Mouse (Mus musculus): ENCODE results near the gene Macrod2.

Macrod2 gene

DNA sequence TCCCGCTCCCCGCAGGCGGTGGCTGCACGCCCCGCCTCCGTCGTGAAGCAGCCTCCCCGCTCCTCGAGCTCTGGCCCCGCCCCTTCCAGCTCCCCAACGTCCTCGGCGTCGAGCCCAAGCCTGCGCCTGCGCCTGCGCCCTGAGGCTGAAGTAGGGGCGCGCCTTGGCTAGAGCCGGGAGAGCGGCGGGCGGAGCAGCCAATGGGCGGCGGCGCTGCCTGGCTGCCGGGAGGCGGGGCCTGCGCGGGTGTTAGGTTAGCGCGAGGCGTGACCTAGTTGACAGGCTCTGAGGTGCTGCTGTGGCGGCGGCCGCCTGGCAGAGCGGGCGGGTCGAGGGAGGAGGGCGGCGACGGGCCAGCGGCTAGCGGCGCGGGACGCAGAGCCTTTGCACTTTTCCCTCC is at the start of gene Macrod2:
Gene Macrod2, plus strand, starts transcription at position 131 of the 400 bp plus-strand sequence.
- DNase-seq (ENCODE audit: low spot score) = peak; percentile 99

DNA sequence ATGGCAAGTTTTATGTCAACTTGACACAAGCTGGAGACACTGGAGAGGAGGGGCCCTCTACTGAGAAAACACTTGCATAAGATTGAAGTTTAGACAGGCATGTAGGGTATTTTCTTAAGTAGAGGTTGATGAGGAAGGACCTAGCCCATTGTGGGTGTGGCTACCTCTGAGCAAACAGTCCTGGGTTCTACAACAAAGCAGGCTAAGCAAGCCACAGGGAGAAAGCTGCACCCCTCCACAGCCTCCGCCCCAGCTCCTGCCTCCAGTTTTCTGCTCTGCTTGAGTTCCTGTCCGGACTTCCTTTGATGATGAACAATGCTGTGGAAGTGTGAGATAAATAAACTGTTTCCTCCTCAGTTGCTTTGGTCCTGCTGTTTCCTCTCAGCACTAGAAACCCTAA is 35.2 kb upstream of the Macrod2 start:
- no peak for DNase-seq (ENCODE audit: low spot score)

DNA sequence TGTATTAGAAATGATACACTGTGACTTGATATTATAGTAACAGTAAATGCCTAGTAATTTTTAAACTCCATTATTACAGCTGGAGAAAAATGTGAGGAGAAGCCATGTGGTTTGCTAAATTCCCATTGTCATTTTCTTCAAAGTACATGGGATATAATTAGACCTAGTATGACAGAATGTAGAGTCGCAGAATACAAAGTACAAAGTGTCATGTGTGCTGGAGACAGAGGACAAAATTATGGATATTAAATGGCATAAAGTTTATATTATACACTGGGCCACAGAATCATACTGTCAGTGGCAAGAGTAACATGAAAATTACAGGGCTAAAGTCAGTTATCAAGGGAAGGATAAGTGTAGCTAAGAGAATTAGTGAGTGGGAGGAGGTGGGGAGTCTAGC is 30.3 kb upstream of the Macrod2 start:
- no peak for DNase-seq (ENCODE audit: low spot score)

DNA sequence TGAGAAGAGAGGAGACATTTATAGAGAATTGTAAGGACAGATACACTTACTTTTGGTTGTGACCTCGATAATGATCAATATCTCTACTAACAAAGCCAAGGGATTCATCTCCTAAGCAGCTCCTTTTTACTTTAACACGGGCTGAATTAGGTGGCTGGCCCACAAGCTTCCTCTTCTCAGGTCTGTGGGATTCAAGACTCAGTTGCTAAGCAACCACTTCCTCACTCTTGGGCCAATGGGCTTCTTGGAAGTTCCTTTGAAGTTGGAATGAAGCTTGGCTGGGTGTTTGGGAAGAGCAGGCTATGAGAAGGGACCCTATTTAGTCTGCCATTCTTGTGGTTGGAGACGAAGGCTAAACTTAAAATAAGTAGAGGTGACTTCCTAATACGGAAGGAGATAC is 5.6 kb upstream of the Macrod2 start, which contains the start of gene Sel1l2:
Gene Sel1l2, minus strand, starts transcription at position 182 of the 400 bp plus-strand sequence.
- DNase-seq (ENCODE audit: low spot score) = no peak

DNA sequence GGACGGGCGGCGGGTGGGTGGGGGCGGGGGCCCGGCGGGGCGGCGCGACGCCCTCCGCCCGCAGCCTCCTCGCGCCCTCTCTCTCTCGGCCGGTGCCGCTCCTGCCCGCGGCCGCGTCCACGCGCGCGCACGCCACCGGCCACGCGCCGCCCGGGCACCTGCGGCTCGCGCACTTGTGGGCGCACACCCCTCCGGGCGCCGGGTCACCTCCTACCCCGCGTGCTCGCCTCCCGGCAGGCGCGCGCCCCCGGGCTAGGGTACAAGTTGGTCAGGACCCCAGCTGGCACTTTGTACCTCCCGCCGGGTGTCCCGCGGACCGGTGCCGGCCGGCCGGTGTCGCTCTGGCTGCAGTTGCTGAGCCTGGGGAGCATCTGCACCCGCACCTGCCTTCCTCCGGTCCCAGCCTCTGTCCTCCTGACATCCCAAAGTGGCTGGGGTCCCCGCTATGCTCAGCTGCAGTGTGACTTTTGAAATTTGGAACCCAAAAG is 679 bp downstream of the Macrod2 start:
- DNase-seq (ENCODE audit: low spot score) = peak; percentile 69

DNA sequence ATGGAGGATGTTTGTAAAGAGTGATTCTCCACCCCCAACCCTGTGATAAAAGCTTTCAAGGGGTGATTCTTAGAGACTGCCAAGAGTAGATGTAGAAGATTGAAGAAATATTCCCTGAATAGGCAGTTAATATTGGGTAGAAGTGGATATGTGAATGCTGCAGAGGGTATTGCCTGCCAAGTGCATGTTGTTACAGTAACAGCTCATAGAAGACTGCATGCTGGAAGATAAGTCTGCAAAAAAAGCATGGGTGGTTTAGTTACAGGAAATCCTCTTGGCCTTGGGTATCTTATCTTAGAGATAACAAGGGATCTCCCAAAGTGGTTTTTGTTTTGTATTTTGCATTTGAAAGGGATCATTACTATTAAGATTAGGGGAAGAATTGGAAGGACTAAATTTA is 30.7 kb downstream of the Macrod2 start:
- no peak for DNase-seq (ENCODE audit: low spot score)

DNA sequence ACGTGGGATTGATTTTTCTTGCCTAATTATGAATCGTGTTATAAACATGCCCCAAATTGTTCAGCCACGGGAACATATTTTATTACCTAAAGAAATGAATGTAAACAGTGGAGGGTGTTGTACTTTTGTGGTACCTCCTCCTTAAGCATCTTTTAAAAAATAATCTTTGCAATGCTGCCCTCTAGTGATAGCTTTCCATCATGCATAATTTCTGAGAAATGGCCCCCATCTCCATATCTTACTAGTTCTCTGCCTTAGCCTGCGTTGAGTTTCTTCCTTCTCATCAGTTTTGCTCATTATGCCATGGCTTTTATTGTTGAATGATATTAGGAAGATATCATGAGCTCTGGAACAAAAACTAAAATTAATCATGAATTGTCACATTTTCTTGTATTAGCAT is 32.2 kb downstream of the Macrod2 start:
- no peak for DNase-seq (ENCODE audit: low spot score)

DNA sequence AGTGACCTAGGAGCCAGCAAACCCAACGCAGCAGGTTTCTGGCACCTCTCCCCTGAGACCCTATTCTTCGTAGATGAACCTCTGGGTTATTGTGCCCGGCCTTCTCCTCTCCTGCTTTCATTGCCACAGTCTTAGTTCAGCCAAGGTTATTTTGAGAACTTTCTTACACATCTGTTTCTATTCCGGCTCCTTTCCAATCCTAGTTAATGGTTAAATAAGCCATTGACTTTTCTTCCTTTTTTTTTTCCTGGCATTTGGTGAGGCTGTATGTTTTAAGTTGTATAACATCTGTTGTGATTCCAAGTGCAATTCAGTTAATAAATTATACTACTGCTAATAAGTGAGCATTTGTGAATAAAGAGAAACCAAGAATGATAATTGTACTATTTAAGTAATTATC is 44.0 kb downstream of the Macrod2 start:
- DNase-seq (ENCODE audit: low spot score) = no peak

DNA sequence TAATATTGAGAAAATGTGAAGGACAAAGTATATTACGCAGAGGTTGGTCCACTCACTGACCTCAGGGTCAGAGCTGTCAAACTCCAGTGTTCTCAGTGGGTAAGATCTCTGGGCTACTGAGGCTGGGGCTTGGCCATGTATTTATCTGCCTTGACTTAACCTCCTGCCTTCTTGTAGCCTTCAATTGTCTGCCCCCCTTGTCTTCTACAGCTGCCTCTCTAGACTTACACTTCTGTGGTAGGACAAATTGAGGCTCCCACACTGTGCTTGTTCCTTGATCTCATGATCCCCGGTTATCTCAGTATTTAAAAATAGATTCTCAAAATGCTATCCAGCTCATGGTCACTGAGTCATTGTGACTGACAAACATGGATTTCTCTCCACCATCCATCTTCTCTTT is 53.5 kb downstream of the Macrod2 start:
- no peak for DNase-seq (ENCODE audit: low spot score)

DNA sequence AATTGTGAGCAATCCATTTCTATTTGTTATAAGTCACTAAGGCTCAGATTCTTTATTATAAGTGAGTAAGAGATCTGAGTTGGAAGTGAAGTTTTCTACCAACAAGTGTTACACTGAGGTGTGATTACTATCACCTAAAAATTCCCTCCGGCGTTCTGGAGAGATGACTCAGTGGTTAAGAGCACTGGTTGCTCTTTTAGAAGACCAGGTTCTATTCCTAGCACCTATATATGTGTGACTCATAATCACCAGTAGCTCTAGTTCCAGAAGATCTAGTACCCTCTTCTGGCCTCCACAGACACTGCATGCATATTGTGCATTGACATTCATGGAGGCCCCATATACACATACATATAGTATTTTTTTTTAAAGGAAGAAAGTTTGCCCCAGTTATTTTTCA is 80.7 kb downstream of the Macrod2 start:
- no peak for DNase-seq (ENCODE audit: low spot score)

DNA sequence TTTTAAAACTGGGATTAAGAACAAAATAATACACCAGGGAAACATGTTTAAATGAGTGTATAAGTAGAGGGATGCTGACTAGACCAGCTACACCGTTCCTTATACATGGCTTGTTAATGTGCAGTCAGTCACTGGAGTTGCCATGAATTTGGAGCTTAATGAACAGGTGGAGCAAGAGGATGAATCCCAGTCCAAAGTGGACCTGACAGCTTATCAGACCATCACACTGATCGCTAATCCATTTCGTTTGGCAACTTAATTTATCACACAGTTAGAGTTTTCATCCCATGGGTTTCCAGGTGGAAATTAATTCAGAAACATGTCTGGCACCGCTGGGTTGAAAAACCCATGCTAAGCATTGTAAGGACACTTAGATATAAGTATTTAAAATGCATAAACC is 81.8 kb downstream of the Macrod2 start:
- no peak for DNase-seq (ENCODE audit: low spot score)

DNA sequence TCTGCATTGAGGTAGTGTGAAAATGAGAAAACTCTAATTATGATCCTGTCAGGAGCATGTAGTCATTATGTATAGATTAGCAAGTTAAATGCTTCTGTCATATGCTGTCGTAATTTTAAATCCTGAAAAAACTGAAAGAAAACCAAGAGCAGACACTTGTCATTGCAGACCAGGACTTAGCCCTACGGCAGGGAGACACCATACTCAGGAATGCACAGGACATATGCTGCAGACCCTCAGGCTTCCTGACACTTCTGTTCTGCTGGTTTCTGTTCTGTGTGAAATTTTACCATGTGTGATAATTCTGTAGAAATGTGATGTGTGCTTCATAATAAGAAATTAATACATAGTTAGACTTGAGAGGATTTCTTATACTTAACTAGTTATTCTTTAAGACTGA is 87.5 kb downstream of the Macrod2 start:
- no peak for DNase-seq (ENCODE audit: low spot score)

DNA sequence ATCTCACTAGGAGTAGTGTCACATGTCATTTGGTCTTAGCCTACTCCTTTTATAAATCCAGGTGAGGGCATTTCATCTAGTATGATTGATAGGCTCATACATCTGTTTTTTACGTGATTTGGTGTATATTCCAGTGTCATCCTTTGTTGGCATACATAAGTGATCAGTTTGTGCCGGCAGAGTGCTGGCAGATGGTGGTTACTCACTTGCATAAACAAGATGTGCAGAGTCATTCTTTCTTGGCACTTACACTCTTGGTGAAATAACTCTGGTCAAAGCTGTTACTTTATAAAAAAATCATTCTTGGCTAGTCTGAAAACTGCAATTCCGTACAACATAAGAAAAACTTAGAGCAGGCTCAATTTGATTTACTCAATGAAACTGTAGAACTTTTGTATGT is 102.6 kb downstream of the Macrod2 start:
- DNase-seq (ENCODE audit: low spot score) = no peak

DNA sequence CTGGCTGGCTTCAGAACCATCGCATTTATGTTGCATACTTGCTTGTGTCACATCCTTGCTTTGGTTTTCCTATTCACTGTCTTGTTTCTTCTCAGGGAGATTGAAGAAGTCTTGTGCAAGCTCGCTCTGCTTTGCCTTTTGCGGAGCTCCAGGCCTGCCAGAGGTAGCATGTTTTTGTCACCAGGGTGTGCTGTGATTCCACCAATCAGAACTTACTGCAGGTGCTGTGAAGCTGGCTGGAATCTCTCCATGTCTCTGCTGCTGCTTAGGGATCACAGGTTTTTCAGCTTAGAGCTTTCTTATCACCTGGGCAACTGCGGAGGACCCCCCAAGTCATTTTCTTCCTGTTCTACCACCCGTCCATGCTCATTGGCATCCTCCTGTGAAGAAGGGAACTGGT is 105.8 kb downstream of the Macrod2 start:
- DNase-seq (ENCODE audit: low spot score) = no peak

DNA sequence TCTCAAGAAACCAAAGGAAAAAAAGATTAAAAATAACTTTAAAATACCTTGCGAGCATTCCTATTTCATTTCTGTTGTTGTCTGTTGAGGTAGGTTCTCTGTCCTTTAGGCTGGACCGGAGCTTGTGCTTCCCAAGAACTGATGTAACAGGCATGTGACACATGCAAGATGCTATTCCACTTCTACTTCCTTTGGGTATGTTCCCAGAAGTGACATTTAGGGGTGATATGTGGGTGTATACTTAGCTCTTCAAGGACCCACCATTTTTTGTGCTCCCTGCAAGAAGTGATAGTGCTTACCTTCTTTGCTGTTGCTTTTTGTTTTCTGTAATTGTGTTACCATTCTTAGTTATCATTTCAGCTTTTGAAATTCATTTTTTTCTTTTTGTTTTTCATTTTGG is 126.4 kb downstream of the Macrod2 start:
- DNase-seq (ENCODE audit: low spot score) = no peak

DNA sequence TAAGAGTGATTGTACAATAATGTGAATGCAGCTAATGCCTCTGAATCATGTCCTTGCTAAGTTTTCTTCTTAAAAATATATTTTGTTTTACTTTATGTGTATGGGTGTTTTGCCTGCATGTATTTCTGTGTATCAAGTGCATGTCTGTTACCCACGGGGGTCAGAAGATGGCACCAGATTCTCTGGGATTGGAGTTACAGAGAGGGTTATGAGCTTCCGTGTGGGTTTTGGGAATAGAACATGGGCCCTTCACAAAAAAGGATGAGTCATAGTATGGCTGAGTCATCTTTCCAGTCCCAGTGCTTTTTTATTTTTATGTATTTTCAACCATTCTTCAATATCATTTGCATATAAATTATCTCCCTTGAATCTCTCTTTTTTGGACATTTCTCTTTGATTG is 135.1 kb downstream of the Macrod2 start:
- no peak for DNase-seq (ENCODE audit: low spot score)

DNA sequence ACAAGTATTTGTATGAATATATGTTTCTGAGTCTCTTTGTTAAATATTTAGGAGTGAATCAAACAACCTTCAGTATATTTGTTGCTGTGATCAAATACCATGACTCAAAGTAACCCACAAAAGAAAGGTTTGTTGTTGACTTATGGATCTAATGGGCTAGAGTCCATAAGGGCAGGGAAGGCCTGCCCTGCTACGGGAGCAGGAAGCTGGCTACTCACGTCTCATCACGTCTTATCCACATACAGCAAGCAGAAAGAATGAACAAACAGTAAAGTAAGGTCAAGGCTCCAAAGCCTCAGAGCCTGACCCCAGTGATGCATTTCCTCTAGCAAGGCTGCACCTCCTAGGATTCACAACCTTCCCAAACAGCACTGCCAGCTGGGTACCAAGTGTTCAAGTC is 136.9 kb downstream of the Macrod2 start:
- DNase-seq (ENCODE audit: low spot score) = no peak

DNA sequence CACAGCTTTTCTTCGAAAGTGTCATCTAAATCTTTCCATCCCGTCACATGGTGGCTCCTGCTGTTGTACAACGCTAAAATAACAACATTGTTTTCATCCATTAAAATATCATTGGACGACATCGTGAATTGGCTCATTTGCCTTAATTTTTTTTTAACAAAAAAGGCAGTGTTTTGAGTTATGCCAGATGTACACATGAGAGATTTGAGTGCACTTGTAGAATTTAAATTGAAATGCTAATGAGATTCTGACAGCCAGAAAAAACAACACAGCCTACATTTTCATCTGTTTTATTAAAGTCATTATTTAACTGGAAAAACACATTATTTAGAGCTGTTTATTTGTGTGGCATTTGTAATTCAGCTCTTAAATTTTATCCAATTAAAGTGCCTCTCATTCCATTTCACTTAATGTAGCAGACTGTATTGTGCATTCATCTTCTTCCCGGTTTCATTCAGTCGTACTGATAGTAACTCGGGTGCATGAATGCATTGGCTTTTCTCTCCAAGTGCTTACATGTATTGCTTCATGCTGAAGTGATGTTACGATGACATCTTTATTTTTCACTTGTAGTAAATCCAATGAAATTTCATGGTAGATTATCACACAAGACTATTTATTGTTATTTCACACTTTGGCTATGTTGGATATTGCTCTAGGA is 137.9 kb downstream of the Macrod2 start:
- DNase-seq (ENCODE audit: low spot score) = no peak

DNA sequence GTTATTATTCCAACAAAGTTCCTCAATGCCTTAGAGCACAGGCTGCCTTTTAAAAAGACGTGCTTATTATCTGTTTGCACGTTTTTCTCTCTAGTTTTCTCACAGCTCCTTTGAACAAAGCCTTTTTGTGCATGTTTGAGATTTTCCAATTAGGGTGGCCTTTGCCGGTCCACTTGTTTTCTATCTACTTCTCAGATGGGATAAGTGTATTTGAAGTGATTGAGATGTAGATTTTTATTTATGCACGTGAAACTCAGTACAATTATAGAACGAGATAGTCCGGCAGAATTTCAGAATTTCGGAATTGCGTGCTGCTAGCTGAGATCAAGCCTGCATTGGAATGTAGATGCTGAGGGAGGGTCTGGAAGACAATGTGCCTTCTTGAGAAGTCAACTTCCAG is 138.5 kb downstream of the Macrod2 start:
- DNase-seq (ENCODE audit: low spot score) = no peak

DNA sequence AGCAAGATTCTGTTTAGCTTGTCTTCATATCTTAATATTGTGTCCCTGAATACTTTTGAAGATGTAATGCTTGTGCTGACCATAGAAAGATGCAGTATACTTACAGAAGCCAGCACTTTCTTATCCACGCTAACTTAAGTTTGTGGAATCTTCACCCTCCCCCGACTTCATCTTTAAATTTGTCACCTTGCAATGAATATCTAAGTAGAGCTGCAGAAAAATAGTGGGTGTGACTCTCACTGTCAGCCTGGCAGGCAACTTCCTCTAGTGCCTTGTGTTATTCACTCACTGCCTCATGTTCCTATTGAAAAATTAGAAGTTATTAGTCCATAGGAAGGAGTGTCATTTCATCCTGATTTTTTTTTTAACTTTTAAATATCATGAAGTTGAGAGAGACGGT is 139.5 kb downstream of the Macrod2 start:
- DNase-seq (ENCODE audit: low spot score) = no peak

DNA sequence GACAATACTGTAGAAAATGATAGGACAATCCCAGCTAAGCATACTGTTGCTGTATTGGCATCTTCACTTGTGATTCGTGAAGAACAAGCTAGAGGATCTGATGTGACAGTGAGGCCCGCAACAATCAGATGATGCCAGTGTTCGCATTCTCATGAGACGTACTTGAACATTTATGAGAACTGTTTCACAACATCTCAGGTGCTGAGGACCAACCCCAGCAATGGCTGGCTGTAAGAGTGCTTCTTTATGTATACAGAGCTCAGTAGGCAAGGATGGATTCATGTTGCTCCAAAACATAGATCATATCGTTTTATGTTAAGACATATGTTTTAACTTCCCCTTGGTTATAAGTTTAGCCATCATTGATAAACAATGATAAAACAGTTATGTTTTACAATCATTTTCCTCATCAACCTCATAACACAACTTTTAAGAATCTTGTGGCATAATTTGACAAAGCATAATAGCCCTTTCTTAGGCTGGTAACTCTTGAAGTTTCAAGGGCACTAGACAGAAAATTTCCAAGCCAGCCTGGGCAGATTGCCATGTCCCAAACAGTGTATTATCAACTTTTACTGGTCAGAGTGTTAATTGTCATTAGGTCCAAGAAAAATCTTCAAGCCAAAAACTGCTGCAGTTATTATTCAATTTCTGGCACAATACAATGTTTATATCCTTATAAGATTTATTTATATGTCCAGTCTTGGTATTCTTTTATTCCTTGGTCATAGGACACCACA is 140.9 kb downstream of the Macrod2 start:
- DNase-seq (ENCODE audit: low spot score) = peak; percentile 43

DNA sequence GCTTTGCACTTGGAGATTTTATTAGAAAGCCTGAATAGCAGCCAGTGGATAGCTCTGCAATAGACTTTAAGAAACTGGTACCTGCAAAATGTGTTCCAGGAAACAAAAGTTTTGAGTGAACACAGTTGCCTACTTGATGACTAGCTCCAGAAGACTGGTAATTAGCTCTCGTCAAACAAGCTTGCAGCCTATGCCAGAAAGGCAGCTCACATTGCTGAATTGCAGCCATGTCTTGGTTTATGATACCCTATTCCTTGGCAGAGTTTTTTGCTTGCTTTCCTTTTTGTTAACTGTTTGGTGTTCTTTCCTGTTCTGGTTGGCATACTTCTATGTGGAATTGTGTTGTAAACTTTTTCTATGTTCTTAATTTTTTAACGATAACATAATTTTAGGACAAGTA is 154.2 kb downstream of the Macrod2 start:
- DNase-seq (ENCODE audit: low spot score) = no peak

DNA sequence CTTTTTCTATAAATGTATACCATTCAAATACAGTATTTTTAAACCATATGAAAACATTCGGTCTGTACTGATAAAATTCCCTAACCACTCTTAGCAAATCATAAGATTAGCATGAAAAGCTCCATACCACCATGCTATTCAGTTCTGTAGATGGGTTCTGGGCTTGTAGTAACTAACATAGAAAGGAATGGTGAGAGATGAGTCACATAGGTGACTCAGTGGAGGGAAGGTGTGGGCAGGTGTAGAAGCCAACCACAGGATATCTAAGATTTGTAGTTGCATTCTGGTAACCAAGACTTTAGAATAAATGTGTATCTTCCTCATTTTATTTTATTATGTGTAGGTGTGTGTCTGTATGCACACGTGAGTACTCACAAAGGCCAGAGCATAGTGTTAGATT is 166.3 kb downstream of the Macrod2 start:
- no peak for DNase-seq (ENCODE audit: low spot score)

DNA sequence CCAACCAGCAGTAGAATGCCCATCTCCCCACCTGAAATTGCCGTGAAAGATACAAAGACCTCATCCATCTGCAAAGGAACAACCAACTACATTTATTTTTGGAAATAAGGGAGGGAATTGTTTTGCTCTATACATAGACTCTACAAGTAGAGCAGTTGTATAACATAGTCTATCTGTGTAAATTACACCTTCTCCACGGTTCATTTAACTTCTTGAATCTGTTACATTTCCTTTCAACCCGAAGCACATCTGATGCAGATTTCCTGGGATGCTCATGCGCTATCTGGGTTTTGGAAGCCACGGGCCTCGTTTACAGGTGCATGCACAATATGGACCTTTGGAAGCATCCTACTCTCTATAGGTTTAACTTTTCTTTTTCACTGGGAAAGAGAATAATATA is 175.8 kb downstream of the Macrod2 start:
- DNase-seq (ENCODE audit: low spot score) = no peak

Data from testis, postnatal 14 days (tissue).